Mouse (Mus musculus): ENCODE data around the gene Slc35b4. TPM values are rescaled to one million over a fixed set of nuclear protein-coding genes. Genes with fewer than 3 reads are reported as not detected.

Gene Slc35b4
- polyA plus RNA-seq, 1 experiment = 1.5 TPM

GRCm38 (mm10) chr6:34179007-34179406 is 2.1 kb upstream of the Slc35b4 start:
- TF ChIP-seq GATA1 (IDR thresholded peaks at IDR 0.05; ENCODE audit: low read length) = no peak

GRCm38 (mm10) chr6:34176111-34176863 is 624 bp downstream of the Slc35b4 start:
- no peak for TF ChIP-seq GATA1 (IDR thresholded peaks at IDR 0.05; ENCODE audit: low read length)

- no peak for TF ChIP-seq GATA1 (IDR thresholded peaks at IDR 0.05; ENCODE audit: low read length)
Measured at GRCm38 (mm10) chr6:34174715-34175114, 2.2 kb downstream of the Slc35b4 start.

- no peak for TF ChIP-seq GATA1 (IDR thresholded peaks at IDR 0.05; ENCODE audit: low read length)
Measured at GRCm38 (mm10) chr6:34173251-34173650, 3.7 kb downstream of the Slc35b4 start.

GRCm38 (mm10) chr6:34171748-34172457 is 5.0 kb downstream of the Slc35b4 start:
- TF ChIP-seq GATA1 (IDR thresholded peaks at IDR 0.05; ENCODE audit: low read length) = no peak

- no peak for TF ChIP-seq GATA1 (IDR thresholded peaks at IDR 0.05; ENCODE audit: low read length)
Measured at GRCm38 (mm10) chr6:34170844-34171494, 5.9 kb downstream of the Slc35b4 start.

GRCm38 (mm10) chr6:34168834-34169233 is 8.1 kb downstream of the Slc35b4 start:
- TF ChIP-seq GATA1 (IDR thresholded peaks at IDR 0.05; ENCODE audit: low read length) = no peak

GRCm38 (mm10) chr6:34163014-34163413 is 13.9 kb downstream of the Slc35b4 start:
- no peak for TF ChIP-seq GATA1 (IDR thresholded peaks at IDR 0.05; ENCODE audit: low read length)

GRCm38 (mm10) chr6:34162607-34163006 is 14.3 kb downstream of the Slc35b4 start:
- no peak for TF ChIP-seq GATA1 (IDR thresholded peaks at IDR 0.05; ENCODE audit: low read length)

- no peak for TF ChIP-seq GATA1 (IDR thresholded peaks at IDR 0.05; ENCODE audit: low read length)
Measured at GRCm38 (mm10) chr6:34161511-34161910, 15.4 kb downstream of the Slc35b4 start.

GRCm38 (mm10) chr6:34160816-34161310 is 16.0 kb downstream of the Slc35b4 start:
- no peak for TF ChIP-seq GATA1 (IDR thresholded peaks at IDR 0.05; ENCODE audit: low read length)

GRCm38 (mm10) chr6:34159998-34160815 is 16.7 kb downstream of the Slc35b4 start:
- TF ChIP-seq GATA1 (IDR thresholded peaks at IDR 0.05; ENCODE audit: low read length) = no peak

GRCm38 (mm10) chr6:34156841-34157748 is 19.8 kb downstream of the Slc35b4 start:
- peak; percentile 60 for TF ChIP-seq GATA1 (IDR thresholded peaks at IDR 0.05; ENCODE audit: low read length)

GRCm38 (mm10) chr6:34156057-34156456 is 20.9 kb downstream of the Slc35b4 start:
- peak; percentile 34 for TF ChIP-seq GATA1 (IDR thresholded peaks at IDR 0.05; ENCODE audit: low read length)

Measured in G1E-ER4 (cell line).